Mouse (Mus musculus): Measurements from ENCODE around the gene Ugt1a1.

DNA sequence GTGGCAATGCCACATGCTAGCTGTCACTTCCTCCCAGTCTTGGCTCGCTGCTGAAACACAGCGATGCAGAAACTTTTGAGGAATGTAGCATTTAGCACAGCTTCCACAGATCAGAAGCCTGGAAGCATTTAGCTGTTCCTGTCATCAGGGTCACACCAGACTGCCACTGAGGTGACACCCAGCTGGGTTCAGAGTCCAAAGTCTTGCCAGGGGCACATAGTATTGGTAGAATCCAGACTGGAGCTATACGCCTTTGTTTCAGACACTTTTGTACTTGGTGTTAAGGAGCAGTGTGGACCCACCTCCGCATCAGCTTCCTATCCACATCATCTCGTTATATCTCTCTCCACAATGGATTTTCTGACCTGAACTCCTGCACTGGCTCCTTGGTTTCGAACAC, 41.8 kb downstream of the Ugt1a1 start:
- TF ChIP-seq TAL1 (IDR thresholded peaks at IDR 0.05; ENCODE audit: low read length) (no peak), GATA1 (IDR thresholded peaks at IDR 0.05; ENCODE audit: low read length) (no peak)

Data from erythroblast, embryonic 14.5 days (primary cell).